Mouse (Mus musculus) cortical plate, adult 2 months (tissue): ENCODE data around the gene Pold2.

ENCODE experiments used
- CTCF ChIP-seq: fragments of 200-500 bp; IDR thresholded peaks from 2 replicates; pipeline ENCODE4 v1.5.1; 2011; ENCODE audit warnings: mild to moderate bottlenecking, control low read depth, low read length; ENCODE audit not compliant: insufficient read depth; ENCODE audit errors: extremely low read depth
- POLR2A ChIP-seq: fragments of 200-500 bp; IDR thresholded peaks from 2 replicates; pipeline ENCODE4 v1.6.1; 2011; ENCODE audit warnings: mild to moderate bottlenecking, low read length, control low read depth; ENCODE audit not compliant: insufficient read depth; ENCODE audit errors: extremely low read depth

DNA sequence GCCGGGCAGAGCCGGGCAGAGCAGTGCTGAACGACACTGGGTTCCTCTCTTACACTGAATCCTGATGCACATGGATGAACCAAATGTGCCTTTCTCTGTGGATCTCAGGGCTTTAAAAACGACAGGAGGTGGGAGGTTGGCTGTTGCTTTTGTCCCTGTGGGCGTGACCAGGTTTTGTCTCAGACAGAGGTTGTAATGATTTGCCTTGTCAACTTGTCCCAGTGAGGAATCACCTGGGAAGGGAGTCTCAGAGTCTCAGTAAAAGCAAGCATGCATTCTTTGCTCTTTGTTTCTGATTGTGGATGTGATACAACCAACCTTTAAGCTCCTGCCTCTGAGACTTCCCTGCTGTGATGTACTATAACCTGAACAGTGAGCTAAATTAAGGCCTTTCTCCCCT is 29.0 kb upstream of the Pold2 start:
- TF ChIP-seq POLR2A (no peak), CTCF (no peak)
